Mouse (Mus musculus): ENCODE results near the gene Rhobtb3.

GRCm38 (mm10) chr13:75974481-75974880 lies 30.8 kb upstream of the Rhobtb3 start:
- TF ChIP-seq CTCF (IDR thresholded peaks at IDR 0.05; ENCODE audit: low read depth, low read length), result no peak
- no peak for TF ChIP-seq TAL1 (conservative IDR thresholded peaks at IDR 0.05; ENCODE audit: low read depth, low read length)

Measured in G1E (cell line).